Mouse (Mus musculus): ENCODE measurements around the gene Zbtb20.

The Zbtb20 gene

GRCm38 (mm10) chr16:43431514-43432371 is 556.1 kb downstream of the Zbtb20 start:
- DNase-seq (ENCODE audit: low read depth in 1 of 2, low spot score in 2 of 2): no peak

- no peak for DNase-seq (ENCODE audit: low read depth in 1 of 2, low spot score in 2 of 2)
Observed at GRCm38 (mm10) chr16:43434941-43435340, 559.3 kb downstream of the Zbtb20 start.

GRCm38 (mm10) chr16:43438878-43439371 is 563.2 kb downstream of the Zbtb20 start:
- no peak for DNase-seq (ENCODE audit: low read depth in 1 of 2, low spot score in 2 of 2)

- DNase-seq (ENCODE audit: low read depth in 1 of 2, low spot score in 2 of 2): no peak
Observed at GRCm38 (mm10) chr16:43441392-43441791, 565.7 kb downstream of the Zbtb20 start.

GRCm38 (mm10) chr16:43443034-43443433 is 567.4 kb downstream of the Zbtb20 start:
- DNase-seq (ENCODE audit: low read depth in 1 of 2, low spot score in 2 of 2): no peak

GRCm38 (mm10) chr16:43448141-43448981 is 572.7 kb downstream of the Zbtb20 start:
- no peak for DNase-seq (ENCODE audit: low read depth in 1 of 2, low spot score in 2 of 2)

GRCm38 (mm10) chr16:43454370-43454934 is 578.8 kb downstream of the Zbtb20 start:
- no peak for DNase-seq (ENCODE audit: low read depth in 1 of 2, low spot score in 2 of 2)

GRCm38 (mm10) chr16:43456446-43457172 is 580.9 kb downstream of the Zbtb20 start:
- no peak for DNase-seq (ENCODE audit: low read depth in 1 of 2, low spot score in 2 of 2)

- no peak for DNase-seq (ENCODE audit: low read depth in 1 of 2, low spot score in 2 of 2)
Observed at GRCm38 (mm10) chr16:43457814-43458213, 582.1 kb downstream of the Zbtb20 start.

- DNase-seq (ENCODE audit: low read depth in 1 of 2, low spot score in 2 of 2): no peak
Observed at GRCm38 (mm10) chr16:43458726-43459223, 583.1 kb downstream of the Zbtb20 start.

- no peak for DNase-seq (ENCODE audit: low read depth in 1 of 2, low spot score in 2 of 2)
Observed at GRCm38 (mm10) chr16:43461745-43462378, 586.2 kb downstream of the Zbtb20 start.

GRCm38 (mm10) chr16:43462470-43463455 is 587.1 kb downstream of the Zbtb20 start:
- no peak for DNase-seq (ENCODE audit: low read depth in 1 of 2, low spot score in 2 of 2)

GRCm38 (mm10) chr16:43463684-43464475 is 588.2 kb downstream of the Zbtb20 start:
- DNase-seq (ENCODE audit: low read depth in 1 of 2, low spot score in 2 of 2): no peak

GRCm38 (mm10) chr16:43464476-43465080 is 588.9 kb downstream of the Zbtb20 start:
- no peak for DNase-seq (ENCODE audit: low read depth in 1 of 2, low spot score in 2 of 2)

- DNase-seq (ENCODE audit: low read depth in 1 of 2, low spot score in 2 of 2): no peak
Observed at GRCm38 (mm10) chr16:43465368-43465839, 589.7 kb downstream of the Zbtb20 start.

GRCm38 (mm10) chr16:43465921-43466748 is 590.5 kb downstream of the Zbtb20 start:
- DNase-seq (ENCODE audit: low read depth in 1 of 2, low spot score in 2 of 2): no peak

GRCm38 (mm10) chr16:43466749-43467065 is 591.0 kb downstream of the Zbtb20 start:
- DNase-seq (ENCODE audit: low read depth in 1 of 2, low spot score in 2 of 2): no peak

Measured in monocyte, adult 2 months (primary cell).